Mouse (Mus musculus): Measurements from ENCODE around the gene Ehd4. TPM values are rescaled to one million over a fixed set of nuclear protein-coding genes. Genes with fewer than 3 reads are reported as not detected.

Gene Ehd4
- total and polyA plus RNA-seq, 3 experiments: 8.1 to 27.7 (median 9.8) TPM

DNA sequence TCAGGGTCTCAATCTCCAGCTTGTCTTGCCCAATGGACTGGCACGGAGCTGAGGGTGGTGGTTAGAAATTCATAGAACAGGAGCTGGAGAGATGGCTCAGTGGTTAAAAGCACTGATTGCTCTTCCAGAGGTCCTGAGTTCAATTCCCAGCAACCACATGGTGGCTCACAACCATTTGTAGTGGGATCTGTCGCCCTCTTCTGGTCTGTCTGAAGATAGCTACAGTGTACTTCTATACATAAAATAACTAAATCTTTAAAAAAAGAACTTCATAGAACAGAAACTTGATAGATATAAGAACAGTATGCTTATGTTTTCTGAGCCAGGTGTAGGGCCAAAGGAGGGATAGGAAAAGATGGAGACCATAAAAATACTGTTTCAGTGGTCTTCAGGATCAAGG is 72.0 kb downstream of the Ehd4 start:
- dilution Hi-C loops (cut with MboI; ENCODE audit: extremely low pct_ligation_motif_present, extremely low pct_unique_long_range_greater_than_20kb, low sequenced_read_pairs) (no loop called here), in situ Hi-C loops (cut with MboI; ENCODE audit: low pct_ligation_motif_present, low pct_unique_long_range_greater_than_20kb, low sequenced_read_pairs) (loop anchor here (25.0 kb wide), 1 partner anchor 205 kb away; the partner anchor contains the start of gene Pla2g4d)
- H3K9me3 ChIP-seq (replicated peaks; ENCODE audit: low read length): peaks cover 3% of the 10 kb centered on the region
- H3K27ac ChIP-seq (ENCODE audit: insufficient read depth, low read depth): no peak overlapping the region
- peaks cover 0 to 3% of the 10 kb centered on the region in 2 experiments for H3K36me3 ChIP-seq (replicated peaks in 1 of 2; ENCODE audit: control insufficient read depth in 1 of 2, insufficient read depth in 1 of 2, low read length in 1 of 2)
- no peak for TF ChIP-seq MAZ (IDR thresholded peaks at IDR 0.05; ENCODE audit: low read depth, low read length)
- TF ChIP-seq CTCF (conservative IDR thresholded peaks at IDR 0.05 in 1 of 2, IDR thresholded peaks at IDR 0.05 in 1 of 2; ENCODE audit: low read depth in 2 of 2, low read length in 2 of 2): peak in 1 of 2 experiments; percentile 33; a peak in 2 of 4 replicates
- H3K9ac ChIP-seq (ENCODE audit: insufficient read depth, low read depth): no peak overlapping the region
- H3K4me1 ChIP-seq (ENCODE audit: control insufficient read depth in 1 of 2, insufficient read depth in 2 of 2): peaks cover 0 to 14% of the 10 kb centered on the region in 2 experiments; a peak in 2 of 4 replicates
- H3K79me2 ChIP-seq (replicated peaks; ENCODE audit: control insufficient read depth, extremely low read depth, insufficient read depth, poor library complexity, severe bottlenecking): no peaks in the 10 kb centered on the region
- no peak overlapping the region for H3K4me3 ChIP-seq (replicated peaks in 1 of 3; ENCODE audit: low read depth in 2 of 3, low read length in 2 of 3, poor library complexity in 1 of 3)
- no peaks in the 10 kb centered on the region for H3K27me3 ChIP-seq (replicated peaks)
- DNase-seq (ENCODE audit: extremely low read depth): no peak
- H3K4me2 ChIP-seq (ENCODE audit: insufficient read depth, low read depth, poor library complexity, severe bottlenecking): no peak overlapping the region

DNA sequence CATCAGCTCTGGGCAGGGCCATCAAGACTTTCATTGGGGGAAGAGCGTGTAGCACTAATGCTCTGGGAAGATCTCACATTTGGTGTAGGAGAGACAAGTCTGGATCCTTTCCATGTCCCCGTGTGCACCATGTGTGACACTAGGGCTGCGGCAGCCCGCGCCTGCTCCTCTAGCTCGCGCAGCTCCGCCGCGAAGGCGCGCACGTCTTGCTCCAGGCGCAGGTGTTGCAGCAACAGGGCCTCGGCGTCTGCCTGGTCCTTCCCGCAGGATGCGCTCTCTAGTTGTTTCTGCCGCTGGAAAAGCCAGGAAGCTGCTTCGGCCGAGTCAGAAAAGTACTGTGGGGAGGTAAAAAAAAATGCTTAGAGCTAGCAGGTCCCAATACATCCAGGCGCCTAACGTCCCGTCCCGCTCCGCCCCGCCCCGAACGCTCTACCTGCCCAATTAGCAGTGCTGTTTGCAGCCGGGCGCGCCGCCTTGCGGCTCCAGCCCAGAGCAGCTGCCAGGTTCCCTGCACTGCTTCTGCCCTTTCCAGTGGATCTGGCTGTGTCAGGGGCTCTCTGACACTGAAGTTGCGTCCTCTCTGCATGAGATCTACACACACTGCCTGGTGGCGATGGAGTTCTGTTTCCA is 78.2 kb downstream of the Ehd4 start:
- TF ChIP-seq MEF2A (IDR thresholded peaks at IDR 0.05; ENCODE audit: borderline replicate concordance, low read depth, low read length) (no peak), NELFE (IDR thresholded peaks at IDR 0.05; ENCODE audit: low read depth, low read length) (no peak), MAZ (IDR thresholded peaks at IDR 0.05; ENCODE audit: low read depth, low read length) (no peak), CHD1 (IDR thresholded peaks at IDR 0.05; ENCODE audit: low read depth, low read length) (no peak), RAD21 (IDR thresholded peaks at IDR 0.05; ENCODE audit: low read depth, low read length) (peak; percentile 18), SMC3 (IDR thresholded peaks at IDR 0.05; ENCODE audit: low read depth, low read length) (peak; percentile 33; the same call in 1 of the 2 replicates), SIN3A (IDR thresholded peaks at IDR 0.05; ENCODE audit: low read length) (no peak), ZKSCAN1 (IDR thresholded peaks at IDR 0.05; ENCODE audit: borderline replicate concordance, low read depth, low read length) (no peak), JUND (conservative IDR thresholded peaks at IDR 0.05; ENCODE audit: low read depth, low read length) (no peak), MAX (IDR thresholded peaks at IDR 0.05; ENCODE audit: low read length) (no peak), ELF1 (IDR thresholded peaks at IDR 0.05; ENCODE audit: low read depth, low read length) (no peak), ZNF384 (IDR thresholded peaks at IDR 0.05; ENCODE audit: low read depth, low read length) (no peak), BHLHE40 (IDR thresholded peaks at IDR 0.05; ENCODE audit: low read depth, low read length) (no peak), CHD2 (IDR thresholded peaks at IDR 0.05; ENCODE audit: low read length) (no peak), MAFK (IDR thresholded peaks at IDR 0.05; ENCODE audit: insufficient replicate concordance, low read length) (no peak), KAT2A (IDR thresholded peaks at IDR 0.05; ENCODE audit: insufficient replicate concordance, low read length) (no peak), ETS1 (conservative IDR thresholded peaks at IDR 0.05; ENCODE audit: low read depth, low read length) (no peak), CTCF (conservative IDR thresholded peaks at IDR 0.05 in 1 of 2, IDR thresholded peaks at IDR 0.05 in 1 of 2; ENCODE audit: low read depth in 2 of 2, low read length in 2 of 2) (peak in 1 of 2 experiments; percentile 50; a peak in 2 of 4 replicates), USF2 (conservative IDR thresholded peaks at IDR 0.05; ENCODE audit: low read depth, low read length) (no peak), PAX5 (IDR thresholded peaks at IDR 0.05; ENCODE audit: low read length) (no peak), EP300 (IDR thresholded peaks at IDR 0.05; ENCODE audit: low read length) (no peak)
- no peaks in the 10 kb centered on the region for H3K79me2 ChIP-seq (replicated peaks; ENCODE audit: control insufficient read depth, extremely low read depth, insufficient read depth, poor library complexity, severe bottlenecking)
- H3K27me3 ChIP-seq (replicated peaks): peaks cover 27% of the 10 kb centered on the region
- dilution Hi-C loops (cut with MboI; ENCODE audit: extremely low pct_ligation_motif_present, extremely low pct_unique_long_range_greater_than_20kb, low sequenced_read_pairs) (no loop called here), in situ Hi-C loops (cut with MboI; ENCODE audit: low pct_ligation_motif_present, low pct_unique_long_range_greater_than_20kb, low sequenced_read_pairs) (loop anchor here (25.0 kb wide), 1 partner anchor 211 kb away; the partner anchor contains the start of gene Pla2g4d)
- no peaks in the 10 kb centered on the region for H3K36me3 ChIP-seq (replicated peaks in 1 of 2; ENCODE audit: control insufficient read depth in 1 of 2, insufficient read depth in 1 of 2, low read length in 1 of 2)
- H3K4me2 ChIP-seq (ENCODE audit: insufficient read depth, low read depth, poor library complexity, severe bottlenecking): peak overlapping the region; percentile 14
- H3K9ac ChIP-seq (ENCODE audit: insufficient read depth, low read depth): no peak overlapping the region
- no peak overlapping the region for H3K4me3 ChIP-seq (replicated peaks in 1 of 3; ENCODE audit: low read depth in 2 of 3, low read length in 2 of 3, poor library complexity in 1 of 3)
- no peak overlapping the region for H3K27ac ChIP-seq (ENCODE audit: insufficient read depth, low read depth)
- DNase-seq (ENCODE audit: extremely low read depth): no peak
- no peaks in the 10 kb centered on the region for H3K9me3 ChIP-seq (replicated peaks; ENCODE audit: low read length)
- no peaks in the 10 kb centered on the region for H3K4me1 ChIP-seq (ENCODE audit: control insufficient read depth in 1 of 2, insufficient read depth in 2 of 2)

Data from CH12.LX (cell line).